Mouse (Mus musculus) ES-E14 (cell line): ENCODE data around the gene Apobec3. TPM values are rescaled to one million over a fixed set of nuclear protein-coding genes. Genes with fewer than 3 reads are reported as not detected.

ENCODE experiments used
- DNase-seq: peaks from one replicate; pipeline ENCODE4 v3.0.0-alpha.2; 2013; ENCODE audit warnings: low read depth, low spot score
- H3K27ac ChIP-seq: 2 replicates; pipeline ENCODE4 v1.5.1; 2012; ENCODE audit warnings: low read depth, mild to moderate bottlenecking, low read length, moderate library complexity, mixed read lengths; ENCODE audit not compliant: poor library complexity, insufficient read depth, severe bottlenecking
- H3K36me3 ChIP-seq: 2 replicates; pipeline ENCODE4 v1.6.1; 2012; ENCODE audit warnings: mild to moderate bottlenecking, low read length, moderate library complexity, mixed read lengths; ENCODE audit not compliant: control insufficient read depth, poor library complexity, insufficient read depth, severe bottlenecking
- H3K4me1 ChIP-seq, 2 experiments: fragments of 150-350 bp in 1 of 2; sonication (generic) in 1 of 2; 2 replicates each; pipeline ENCODE4 v1.6.1; 2012; ENCODE audit warnings: low read length in 2 of 2, mild to moderate bottlenecking in 1 of 2, mixed read lengths in 1 of 2; ENCODE audit not compliant: control insufficient read depth in 2 of 2, insufficient read depth in 2 of 2, poor library complexity in 1 of 2
- H3K4me3 ChIP-seq, 2 experiments: fragments of 150-350 bp in 1 of 2; sonication (generic) in 1 of 2; 2 replicates each; pipeline ENCODE4 v1.5.1; 2012; ENCODE audit warnings: low read length in 2 of 2, low read depth in 1 of 2, mild to moderate bottlenecking in 1 of 2, mixed read lengths in 1 of 2; ENCODE audit not compliant: insufficient read depth in 1 of 2, poor library complexity in 1 of 2, severe bottlenecking in 1 of 2
- H3K9ac ChIP-seq: 2 replicates; pipeline ENCODE4 v1.6.1; 2012; ENCODE audit warnings: low read depth, mild to moderate bottlenecking, low read length, mixed read lengths; ENCODE audit not compliant: poor library complexity, insufficient read depth, severe bottlenecking
- H3K9me3 ChIP-seq: fragments of 150-350 bp; sonication (generic); 2 replicates; pipeline ENCODE4 v1.6.1; 2012; ENCODE audit warnings: low read depth, mild to moderate bottlenecking, low read length; ENCODE audit not compliant: control insufficient read depth, insufficient read depth
- CHD2 ChIP-seq: IDR thresholded peaks from 2 replicates; pipeline ENCODE4 v1.6.1; 2014; ENCODE audit warnings: mild to moderate bottlenecking, low read depth, low read length, inconsistent platforms
- HCFC1 ChIP-seq: IDR thresholded peaks from 2 replicates; pipeline ENCODE4 v1.6.1; 2012; ENCODE audit warnings: low read length, inconsistent platforms, borderline replicate concordance; ENCODE audit not compliant: insufficient read depth
- MAFK ChIP-seq: IDR thresholded peaks from 2 replicates; pipeline ENCODE4 v1.6.1; 2014; ENCODE audit warnings: mild to moderate bottlenecking, low read depth, low read length, inconsistent platforms; ENCODE audit not compliant: insufficient read depth
- ZC3H11A ChIP-seq: IDR thresholded peaks from 2 replicates; pipeline ENCODE4 v1.6.1; 2012; ENCODE audit warnings: low read depth, mild to moderate bottlenecking, inconsistent platforms, low read length, borderline replicate concordance
- ZNF384 ChIP-seq: IDR thresholded peaks from 2 replicates; pipeline ENCODE4 v1.6.1; 2012; ENCODE audit warnings: low read depth, low read length, inconsistent platforms
- in situ Hi-C, 2 experiments: fragments of 600-800 bp; cut with MboI; formaldehyde crosslinking; loops; one replicate each; pipeline ENCODE4 v1.15.1; 2025; ENCODE audit warnings: low sequenced_read_pairs in 2 of 2, inconsistent platforms in 1 of 2; ENCODE audit not compliant: unreplicated experiment in 2 of 2
- total RNA-seq: library from RNA; depleted of rRNA; stranded (reverse); fragments of 300-350 nt; gene quantifications from 2 replicates; pipeline ENCODE4 v1.2.3, GENCODE M21; 2012

The Apobec3 gene
- total RNA-seq, 1 experiment, result 42.4 TPM

DNA sequence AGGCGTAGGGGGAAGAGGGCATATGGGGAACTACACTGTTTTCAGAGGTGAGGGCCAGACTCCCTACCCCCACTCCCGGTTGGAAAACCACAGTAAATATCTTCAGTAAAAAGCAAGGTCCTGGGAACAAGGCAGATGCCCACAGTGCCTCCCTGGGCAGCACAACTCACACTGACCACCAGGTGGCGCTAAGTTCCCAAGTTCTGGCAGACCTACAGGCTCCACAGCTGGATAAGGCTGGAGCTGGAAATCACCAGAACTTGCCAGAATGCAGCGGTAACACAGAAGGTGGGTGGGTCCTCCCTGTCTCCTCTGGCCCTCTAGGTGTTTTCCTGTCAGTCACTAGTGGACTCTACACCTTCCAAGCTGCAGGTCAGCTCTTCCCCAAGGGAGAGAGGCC, 54.6 kb downstream of the Apobec3 start:
- Histone ChIP-seq H3K27ac (no peak overlapping the region), H3K36me3 (peaks cover 5% of the 10 kb centered on the region; the same call in 1 of the 2 replicates), H3K4me1 (peaks cover 3 to 30% of the 10 kb centered on the region in 2 experiments), H3K4me3 (no peak overlapping the region), H3K9me3 (no peaks in the 10 kb centered on the region), H3K9ac (no peak overlapping the region)
- in situ Hi-C loops, result loop anchor here in 1 of 2 experiments (10.0 kb wide), 1 partner anchor 119 kb away; no protein-coding TSS in a partner anchor
- no peak for TF ChIP-seq ZNF384
- TF ChIP-seq ZC3H11A, result peak; percentile 44; the same call in 1 of the 2 replicates
- no peak for DNase-seq

DNA sequence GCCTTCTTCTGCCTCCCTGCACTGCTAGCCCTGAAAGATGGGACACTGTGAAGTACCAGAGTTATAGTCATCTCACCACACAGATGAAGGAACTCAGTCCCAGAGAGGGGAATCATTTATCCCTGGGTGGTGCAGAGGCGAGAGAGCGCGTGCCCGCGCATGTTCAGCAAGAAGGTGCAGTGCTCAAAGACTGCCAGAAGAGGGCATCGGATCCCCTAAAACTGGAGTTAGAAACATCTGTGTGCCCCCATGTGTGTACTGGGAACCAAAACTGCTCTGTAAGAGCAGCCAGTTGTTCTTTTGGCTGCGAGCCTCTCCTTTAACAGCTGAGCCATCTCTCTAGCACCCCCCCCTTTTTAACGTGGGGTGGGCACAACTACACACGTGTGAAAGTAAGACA, 55.3 kb downstream of the Apobec3 start:
- no peak for DNase-seq

DNA sequence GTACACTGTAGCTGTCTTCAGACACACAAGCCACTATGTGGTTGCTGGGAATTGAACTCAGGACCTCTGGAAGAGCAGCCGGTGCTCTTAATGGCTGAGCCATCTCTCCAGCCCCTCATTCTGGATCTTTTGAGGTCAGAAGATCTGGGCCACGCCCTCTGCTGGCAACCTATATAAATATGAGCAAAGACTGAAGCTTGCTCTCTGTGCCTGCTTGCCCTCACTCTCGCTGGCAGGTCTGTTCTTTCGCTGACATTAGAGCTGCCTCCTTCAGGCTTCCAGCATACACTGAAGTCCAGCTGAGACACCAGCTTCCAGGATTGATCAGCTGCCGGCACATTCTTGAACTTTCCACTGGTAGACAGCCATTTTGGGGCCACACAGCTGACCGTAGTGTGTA, 56.2 kb downstream of the Apobec3 start:
- TF ChIP-seq ZNF384 (no peak), ZC3H11A (no peak), MAFK (no peak), CHD2 (no peak), HCFC1 (no peak)
- in situ Hi-C loops, result loop anchor here in 1 of 2 experiments (10.0 kb wide), 1 partner anchor 117 kb away; no protein-coding TSS in a partner anchor
- H3K4me3 ChIP-seq, result no peak overlapping the region

More for the DNA sequence above, 55.3 kb downstream of the Apobec3 start:
- in situ Hi-C loops, result loop anchor here in 1 of 2 experiments (10.0 kb wide), 1 partner anchor 118 kb away; no protein-coding TSS in a partner anchor
- TF ChIP-seq ZC3H11A, result no peak
- TF ChIP-seq HCFC1, result no peak
- TF ChIP-seq CHD2, result no peak
- no peak for TF ChIP-seq MAFK
- TF ChIP-seq ZNF384, result no peak
- Histone ChIP-seq H3K27ac (peak overlapping the region; percentile 45; the same call in 1 of the 2 replicates), H3K9me3 (no peaks in the 10 kb centered on the region), H3K9ac (peak overlapping the region; percentile 3; the same call in 1 of the 2 replicates), H3K4me3 (no peak overlapping the region), H3K36me3 (peaks cover 5% of the 10 kb centered on the region; the same call in 1 of the 2 replicates), H3K4me1 (peaks cover 4 to 34% of the 10 kb centered on the region in 2 experiments)

GRCm38 (mm10) chr15:79950250-79951025, 59.0 kb downstream of the Apobec3 start:
- in situ Hi-C loops, result no loop called here
- no peak overlapping the region for H3K4me3 ChIP-seq
- TF ChIP-seq MAFK, result no peak
- TF ChIP-seq ZNF384, result peak; percentile 80
- H3K4me1 ChIP-seq, result peaks cover 14 to 44% of the 10 kb centered on the region in 2 experiments
- H3K36me3 ChIP-seq, result peaks cover 8% of the 10 kb centered on the region; the same call in 1 of the 2 replicates
- DNase-seq, result no peak
- no peak overlapping the region for H3K9ac ChIP-seq
- no peaks in the 10 kb centered on the region for H3K9me3 ChIP-seq
- H3K27ac ChIP-seq, result 0 out of 2 replicates have a peak overlapping the region, but pooled peaks have one; percentile 21

More for the DNA sequence above, 56.2 kb downstream of the Apobec3 start:
- H3K4me1 ChIP-seq, result peaks cover 4 to 39% of the 10 kb centered on the region in 2 experiments
- DNase-seq, result no peak
- H3K9me3 ChIP-seq, result no peaks in the 10 kb centered on the region
- no peak overlapping the region for H3K9ac ChIP-seq
- H3K27ac ChIP-seq, result no peak overlapping the region
- H3K36me3 ChIP-seq, result peaks cover 5% of the 10 kb centered on the region; the same call in 1 of the 2 replicates
